Mouse (Mus musculus): ENCODE data around the gene Nmral1.
"Not testable (repeated sequence)": the region's sequence is repeated elsewhere in the genome, so short reads cannot be mapped to it uniquely, and the experiment has no call there.

Gene Nmral1

DNA sequence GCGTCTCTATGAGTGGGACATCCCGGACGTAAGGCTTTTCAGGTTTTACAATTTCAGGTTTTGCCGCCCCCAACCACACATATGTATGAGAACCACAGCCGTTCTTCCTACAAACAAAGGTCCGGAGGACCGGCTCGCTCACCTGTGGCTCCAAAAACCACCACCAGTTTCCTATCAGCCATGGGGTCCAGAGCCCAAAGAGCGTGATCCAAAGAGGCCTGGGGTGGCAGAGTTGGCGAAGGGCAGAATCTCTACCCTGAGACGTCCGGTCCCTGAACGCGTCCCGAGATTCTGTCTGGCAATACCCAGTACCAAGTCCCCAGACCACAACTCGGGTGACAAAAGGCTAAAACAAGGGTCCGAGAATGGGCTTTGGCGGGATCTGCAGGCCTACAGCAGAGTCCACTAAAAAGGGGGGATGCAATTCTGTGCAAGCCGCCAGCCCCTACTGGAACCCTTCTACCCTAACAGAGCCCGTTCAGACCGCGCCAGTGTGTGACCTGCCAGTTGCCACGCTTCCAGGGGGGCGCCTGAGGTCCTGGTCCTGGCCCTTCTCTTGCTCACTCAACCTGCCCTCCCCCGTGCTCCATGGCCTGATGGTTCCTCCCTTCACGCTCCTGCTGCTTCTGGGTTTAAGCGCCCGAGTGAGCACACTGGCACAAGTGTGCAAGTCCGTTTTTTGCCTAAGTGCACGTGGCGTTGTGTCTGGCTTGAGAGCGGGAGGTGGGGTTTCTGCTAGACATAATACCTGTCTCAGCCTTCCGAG lies at the start of gene Nmral1:
TSS of gene Nmral1 (minus strand) at position 604 of the 766 bp plus-strand sequence.
- DNase-seq: peak; percentile 73

DNA sequence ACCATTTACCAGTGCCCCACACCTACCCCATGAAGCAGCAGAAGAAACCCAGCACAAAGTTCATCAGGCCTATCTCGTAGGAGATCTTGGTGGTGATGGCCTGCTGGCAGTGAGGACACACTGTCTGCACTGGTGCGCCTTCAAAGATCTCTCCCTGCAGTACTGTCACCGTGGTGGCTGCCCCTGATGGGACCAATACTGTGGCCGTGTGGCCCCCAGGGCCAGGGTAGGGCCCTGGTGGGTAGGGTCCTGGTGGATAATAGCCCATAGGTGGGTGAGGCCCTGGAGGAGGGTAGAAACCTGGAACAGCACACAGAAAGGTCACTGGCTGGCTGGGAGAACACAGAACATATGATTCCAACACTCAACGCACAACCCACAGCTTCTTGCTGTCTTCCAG lies 49.6 kb upstream of the Nmral1 start:
- no peak for DNase-seq

DNA sequence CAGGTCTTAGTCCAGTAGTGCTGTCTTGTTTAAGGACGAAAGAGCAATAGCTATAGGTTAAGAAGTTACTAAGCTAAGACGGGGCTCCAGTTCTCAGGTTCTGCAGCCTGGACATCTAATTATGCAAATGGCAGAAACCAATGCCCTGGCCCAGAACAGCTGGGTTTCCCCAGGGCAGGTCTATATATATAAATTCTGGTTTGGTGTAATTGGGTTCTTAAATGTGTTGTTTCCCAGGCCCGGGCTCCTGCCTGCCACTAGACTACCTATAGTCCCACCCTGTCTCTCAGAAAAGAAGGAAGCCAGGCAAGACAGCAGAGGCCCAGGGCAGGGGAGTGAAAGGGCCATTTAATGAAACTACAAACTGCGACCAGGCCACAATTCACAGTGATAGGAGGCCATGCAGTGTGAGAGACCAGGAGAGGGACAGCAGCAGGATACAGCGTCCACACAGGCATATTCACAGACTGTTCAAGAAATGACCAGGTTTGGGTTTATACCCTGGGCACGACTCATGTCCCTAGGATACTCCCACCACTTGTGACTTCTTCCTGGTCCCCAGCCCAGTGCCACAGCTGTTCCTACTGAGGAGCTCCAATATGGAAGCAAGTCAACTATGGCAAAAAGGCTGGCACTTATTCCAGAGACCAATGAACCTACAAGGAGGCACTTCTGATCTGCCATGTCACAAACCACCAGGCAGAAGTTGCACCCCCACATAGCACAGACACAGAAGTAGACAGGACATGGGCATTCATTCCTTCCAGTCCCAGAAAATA lies 48.0 kb upstream of the Nmral1 start:
- DNase-seq: no peak

DNA sequence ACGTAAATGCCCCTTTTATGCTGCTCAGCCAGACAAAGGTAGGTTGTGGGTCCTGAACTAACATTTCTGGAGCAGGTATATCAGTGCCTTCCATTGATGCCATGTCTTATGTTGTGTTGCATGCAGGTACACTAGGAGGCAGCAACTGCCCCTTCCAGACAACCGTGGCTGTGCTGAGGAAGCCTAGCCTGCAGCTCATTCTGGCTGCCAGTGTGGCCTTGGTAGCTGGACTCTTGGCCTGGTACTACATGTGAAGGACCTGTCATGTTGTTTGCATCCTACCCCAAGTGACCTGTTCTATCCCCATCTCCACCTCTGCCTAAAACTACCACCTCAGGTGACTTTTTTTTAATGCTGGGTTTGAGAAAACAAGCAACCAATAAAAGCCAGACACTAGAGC lies 46.7 kb upstream of the Nmral1 start:
- DNase-seq: no peak

DNA sequence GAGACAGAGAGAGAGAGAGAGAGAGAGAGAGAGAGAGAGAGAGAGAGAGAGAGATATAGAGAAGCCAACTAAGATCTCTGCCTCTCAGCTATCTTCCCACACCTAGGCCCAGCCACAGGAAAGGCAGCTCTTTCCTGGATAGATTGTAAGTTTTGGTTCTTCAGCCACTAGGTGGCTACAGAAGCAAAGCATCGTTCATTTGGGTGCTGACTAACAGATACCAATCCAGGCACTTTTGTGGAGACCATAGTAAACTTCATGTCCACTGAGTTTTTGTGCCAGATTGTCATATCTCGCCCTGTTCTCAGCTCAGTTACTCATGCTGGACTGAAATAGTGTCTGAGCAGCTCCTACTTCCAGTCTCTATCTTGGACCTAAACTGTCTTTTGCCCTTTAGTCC lies 44.1 kb upstream of the Nmral1 start:
- peak; percentile 58 for DNase-seq

DNA sequence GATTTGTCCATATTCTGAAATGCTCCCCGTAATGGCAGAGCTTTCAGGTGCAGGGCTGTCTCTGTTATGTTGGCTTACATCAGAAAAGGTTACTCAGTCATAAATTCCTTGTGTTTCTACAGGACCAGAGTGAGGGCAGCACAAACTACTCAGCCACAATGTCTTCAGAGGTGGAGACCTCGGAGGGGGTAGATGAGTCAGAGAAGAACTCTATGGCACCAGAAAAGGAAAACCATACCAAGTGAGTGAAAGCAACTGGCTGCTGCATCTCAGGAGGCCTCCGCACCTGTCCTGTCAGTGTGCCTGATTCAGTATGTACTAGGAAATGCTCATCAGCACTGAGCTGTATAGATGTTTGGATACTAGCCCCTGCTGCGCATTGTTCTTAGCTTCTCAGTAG lies 43.3 kb upstream of the Nmral1 start:
- DNase-seq: no peak

DNA sequence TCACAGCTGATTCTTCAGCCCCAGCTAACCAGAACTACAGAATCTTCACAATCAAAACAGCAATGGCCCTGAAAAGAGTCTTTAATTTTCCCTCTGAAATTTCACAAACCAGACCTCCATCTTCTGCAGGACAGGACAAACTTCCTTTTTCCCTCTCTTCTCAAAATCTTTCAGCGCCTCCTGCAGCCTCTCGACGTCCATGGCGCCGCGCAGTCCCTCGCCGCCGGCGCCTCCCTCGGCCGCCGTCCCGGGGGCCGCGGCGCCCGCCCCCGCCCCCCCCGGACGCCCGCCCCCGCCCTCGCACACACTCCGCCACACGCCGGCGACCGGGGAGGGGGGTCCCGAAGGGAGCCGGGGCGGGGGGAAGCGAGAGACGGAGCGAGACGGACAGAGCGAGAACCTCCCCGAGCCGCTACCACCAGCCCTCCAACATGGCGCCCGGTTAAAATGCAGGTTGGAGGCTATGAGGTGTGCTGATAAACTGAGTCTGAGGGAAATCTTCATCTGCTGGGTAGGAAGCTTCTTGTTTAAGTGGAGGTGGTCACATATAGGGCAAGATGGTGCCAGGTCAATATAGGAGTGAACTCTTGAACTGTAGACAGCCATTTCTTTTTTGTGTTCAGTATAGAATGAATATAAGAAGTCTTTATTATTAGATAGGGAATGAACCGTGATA lies 37.6 kb upstream of the Nmral1 start:
- not testable (repeated sequence) for DNase-seq

DNA sequence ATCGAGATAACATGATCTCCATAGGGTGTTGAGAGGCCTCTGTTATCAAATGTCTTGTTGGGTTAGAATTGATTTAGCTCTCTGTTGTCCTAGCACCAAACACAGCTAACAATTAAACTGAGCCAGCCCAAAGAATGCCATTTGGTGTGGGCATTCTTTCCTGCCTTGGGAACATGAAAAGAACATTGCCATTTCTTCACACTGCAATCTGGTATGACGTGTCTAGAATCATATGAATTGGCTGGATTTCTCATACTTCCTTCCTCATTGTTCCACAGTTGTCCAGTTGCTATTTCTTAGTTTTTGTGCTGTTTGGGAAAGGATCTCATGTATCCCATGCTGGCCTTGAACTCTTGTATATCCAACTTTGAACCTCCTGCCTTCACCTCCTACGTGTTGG lies 34.9 kb upstream of the Nmral1 start:
- no peak for DNase-seq

DNA sequence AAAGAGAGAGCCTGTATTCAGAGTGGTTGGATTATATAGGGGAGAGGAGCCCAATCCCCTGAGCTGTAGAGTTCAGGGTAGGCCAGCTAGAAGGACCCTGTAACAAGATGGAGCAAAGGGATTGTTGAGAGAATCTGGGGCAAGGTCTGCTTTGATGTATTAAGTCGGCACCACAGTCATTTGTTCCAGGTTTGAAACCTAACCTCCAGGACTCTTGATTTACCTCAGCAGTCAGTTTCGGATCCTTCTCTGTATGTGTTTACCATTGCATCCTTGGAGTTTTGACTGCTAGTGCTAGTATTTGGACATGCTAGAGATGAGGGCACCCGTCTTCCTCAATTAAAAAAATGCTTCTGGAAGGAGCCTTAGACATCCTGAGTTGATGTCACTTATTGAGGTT lies 33.0 kb upstream of the Nmral1 start:
- DNase-seq: no peak

DNA sequence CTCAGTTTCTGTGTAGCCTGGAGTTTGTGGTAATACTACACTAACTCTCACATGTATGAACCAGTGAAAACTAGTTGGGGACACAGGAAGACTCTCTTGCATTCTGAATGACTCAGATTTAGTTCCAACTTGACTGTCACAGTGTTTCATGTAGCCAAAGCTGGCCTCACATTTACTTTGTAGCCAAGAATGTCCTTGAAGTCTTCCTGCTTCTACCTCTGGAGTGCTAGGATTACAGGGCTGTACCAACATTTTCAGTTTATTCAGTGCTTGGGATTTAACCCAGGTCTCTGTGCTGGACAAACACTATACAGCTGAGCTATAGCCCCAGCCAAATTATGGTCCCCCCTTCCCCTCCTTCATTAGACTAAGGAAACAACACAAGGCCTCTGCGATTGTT lies 23.0 kb upstream of the Nmral1 start:
- DNase-seq: no peak

DNA sequence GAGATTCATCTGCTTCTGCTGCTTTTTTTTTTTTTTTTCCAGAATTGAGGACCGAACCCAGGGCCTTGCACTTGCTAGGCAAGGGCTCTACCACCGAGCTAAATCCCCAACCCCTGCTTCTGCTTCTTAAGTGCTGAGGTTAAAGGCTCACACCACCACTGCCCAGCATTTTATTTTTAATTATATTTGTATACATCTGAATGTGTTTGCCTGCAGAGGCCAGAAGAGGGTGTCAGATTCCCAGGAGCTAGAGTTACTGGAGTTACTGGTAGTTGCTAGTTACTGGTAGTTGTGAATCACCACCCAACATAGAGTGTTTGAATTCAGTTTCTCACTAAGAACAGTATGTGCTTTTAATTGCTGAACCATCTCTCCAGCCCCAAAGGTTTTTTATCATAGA lies 20.8 kb upstream of the Nmral1 start:
- no peak for DNase-seq

DNA sequence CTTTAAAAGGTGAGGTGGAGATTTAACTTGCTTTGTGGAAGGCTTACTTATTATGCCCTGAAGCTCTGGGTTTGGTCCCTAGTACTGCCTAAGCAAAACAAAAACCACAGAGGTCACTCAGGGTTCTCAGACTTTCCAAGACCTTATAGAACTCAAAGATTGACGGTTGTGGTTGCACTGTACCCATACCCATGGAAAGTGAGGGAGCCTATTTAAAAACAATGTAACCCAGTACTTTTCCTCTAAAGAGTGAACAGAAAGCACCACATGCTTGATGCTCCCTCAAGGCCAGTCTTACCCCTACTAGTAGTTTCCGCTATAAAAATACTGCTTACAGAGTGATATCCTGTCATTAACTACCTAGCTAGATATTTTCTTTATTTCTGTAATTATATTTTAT lies 17.1 kb upstream of the Nmral1 start:
- DNase-seq: no peak

DNA sequence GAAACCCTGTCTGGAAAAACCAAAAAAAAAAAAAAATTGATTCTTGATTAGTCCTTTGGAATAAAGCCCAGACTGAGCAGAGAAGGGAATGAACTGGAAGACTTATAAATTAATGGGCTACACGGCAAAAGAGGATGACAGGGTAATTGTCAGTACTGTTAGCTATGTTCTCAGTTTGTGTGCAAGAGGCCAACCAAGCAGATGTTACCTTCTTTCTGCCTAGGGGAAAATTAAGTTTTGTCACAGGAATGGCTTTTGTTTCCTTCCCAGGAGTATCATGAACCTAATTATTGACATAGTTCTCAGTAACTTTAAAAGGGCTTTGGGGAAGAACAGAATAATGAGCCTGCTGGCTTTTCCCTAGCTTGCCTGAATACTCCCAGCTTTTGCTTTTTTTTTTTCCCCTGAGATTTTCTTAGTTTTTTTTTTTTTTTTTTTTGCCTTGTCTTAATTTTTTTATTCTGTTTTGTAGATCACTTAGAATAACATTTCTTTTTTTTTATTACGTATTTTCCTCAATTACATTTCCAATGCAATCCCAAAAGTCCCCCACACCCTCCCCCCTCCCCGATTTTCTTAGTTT lies 11.7 kb upstream of the Nmral1 start:
- DNase-seq: no peak

DNA sequence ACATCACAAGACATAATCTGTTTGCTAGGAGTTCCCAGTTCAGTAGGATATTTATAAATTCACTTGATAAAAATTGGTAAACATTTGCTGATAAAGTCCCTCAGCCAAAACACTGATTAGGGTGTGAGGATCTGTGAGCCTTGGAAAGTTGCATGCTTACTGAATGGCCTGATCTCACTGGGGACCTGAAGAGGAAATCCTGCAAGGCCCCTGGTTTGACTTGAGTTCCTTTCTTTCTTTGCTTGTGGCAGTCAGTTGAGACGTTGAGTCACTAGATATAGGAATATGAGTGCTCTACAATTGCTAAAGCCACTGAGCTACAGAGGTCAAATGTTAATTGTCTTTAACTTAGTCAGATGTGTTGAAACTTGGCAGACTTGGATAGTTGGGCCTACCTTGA lies 8.8 kb upstream of the Nmral1 start:
- DNase-seq: peak; percentile 25

DNA sequence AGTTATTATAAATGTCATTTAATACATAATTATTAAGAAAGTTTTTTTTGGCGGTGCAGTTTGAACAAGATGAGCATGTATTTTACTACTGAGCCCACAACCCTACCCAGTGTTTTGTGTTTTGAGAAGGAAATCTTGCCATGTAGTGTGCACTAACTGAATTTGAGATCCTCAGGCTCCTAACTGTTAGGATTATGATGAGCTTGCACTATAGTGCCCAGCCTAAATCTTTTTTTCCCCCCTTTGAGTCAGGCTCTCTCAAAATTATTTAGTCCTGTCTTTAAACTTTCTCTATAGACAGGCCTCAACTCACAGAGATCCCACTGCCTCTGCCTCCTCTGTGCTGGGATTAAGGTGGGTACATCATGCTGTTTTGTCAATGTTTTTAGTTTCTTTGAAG lies 8.4 kb upstream of the Nmral1 start:
- no peak for DNase-seq

DNA sequence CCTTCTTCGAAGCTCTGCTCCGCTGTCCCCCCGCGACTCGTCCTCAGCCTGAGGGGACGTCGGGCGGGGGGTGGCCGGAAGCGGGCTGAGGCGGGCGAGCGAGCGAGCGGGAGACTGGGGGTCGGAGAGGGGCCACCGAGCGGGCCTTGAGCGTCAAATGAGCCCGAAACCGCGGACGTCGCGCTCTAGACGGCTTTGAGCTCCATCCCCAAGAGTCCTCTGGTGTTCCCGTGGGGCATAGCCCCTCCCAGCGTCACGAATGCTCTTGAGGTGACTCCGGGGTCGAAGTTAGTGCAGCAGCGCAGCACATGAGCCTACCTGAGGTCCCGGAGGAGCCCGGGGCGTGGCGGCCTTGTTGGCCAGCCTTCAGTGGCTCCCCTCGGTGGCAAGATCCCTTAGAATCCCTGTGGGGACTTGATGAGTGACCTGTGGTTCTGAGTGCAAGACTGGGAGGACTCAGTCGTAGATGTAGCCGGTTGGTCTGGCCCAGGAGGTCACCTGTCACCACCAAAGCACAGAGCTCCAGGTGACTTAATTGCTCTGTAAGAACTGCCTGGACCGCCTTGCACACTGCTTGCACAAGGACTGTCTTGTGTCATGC lies 7.5 kb upstream of the Nmral1 start:
- DNase-seq: no peak

DNA sequence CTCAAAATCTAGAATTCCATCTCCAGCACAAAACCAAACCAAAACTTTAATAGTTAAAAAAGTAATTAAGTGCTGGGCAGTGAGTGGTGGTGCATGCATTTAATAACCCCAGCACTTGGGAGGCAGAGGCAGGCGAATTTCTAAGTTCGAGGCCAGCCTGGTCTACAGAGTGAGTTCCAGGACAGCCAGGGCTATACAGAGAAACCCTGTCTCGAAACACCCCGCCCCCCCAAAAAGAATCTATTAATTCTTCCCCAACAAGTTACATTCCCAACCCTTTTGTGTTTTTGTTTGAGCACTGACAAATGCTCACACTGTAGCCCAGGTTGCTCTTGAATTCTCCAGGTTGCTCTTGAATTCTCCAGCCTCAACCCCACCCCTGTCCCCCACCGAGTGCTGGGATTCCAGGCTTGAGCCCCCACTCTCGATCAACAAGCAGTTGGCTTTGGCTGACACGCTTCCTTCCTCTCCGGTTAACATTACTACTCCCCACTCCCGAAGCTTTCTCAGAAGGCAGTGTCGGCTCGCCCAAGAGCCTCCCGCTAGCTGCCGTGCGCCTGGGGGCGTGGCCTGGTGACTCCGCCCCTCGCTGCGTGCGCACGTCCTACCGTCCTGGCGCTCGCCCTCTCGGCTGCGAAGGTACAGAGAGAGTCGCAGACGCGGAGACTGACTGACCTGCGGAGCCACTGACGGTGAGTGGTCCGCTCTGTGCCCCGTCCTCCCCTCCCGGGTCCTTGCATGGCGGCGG lies 6.8 kb upstream of the Nmral1 start, which contains the start of gene Hmox2:
TSS of gene Hmox2 (plus strand) at position 582 of the 748 bp plus-strand sequence.
- DNase-seq: peak; percentile 96

DNA sequence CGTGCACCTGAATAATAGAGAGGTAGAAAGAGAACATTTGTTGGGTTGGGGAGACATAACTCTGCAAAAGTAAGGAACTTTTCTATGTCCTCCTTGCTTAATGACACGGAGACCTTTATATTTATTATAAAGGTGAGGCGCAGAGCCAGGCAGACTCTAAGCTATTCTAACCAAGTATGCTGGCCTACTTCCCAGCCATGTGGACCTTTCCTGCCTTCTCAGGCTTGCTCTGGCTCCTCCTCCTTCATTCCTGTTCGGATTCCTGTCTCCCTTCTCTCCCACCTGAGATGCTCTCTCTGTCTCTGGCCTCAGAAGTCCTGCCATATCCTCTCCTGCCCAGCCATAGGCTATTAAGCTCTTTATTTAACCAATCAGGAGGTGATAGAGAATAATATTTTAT lies 6.1 kb upstream of the Nmral1 start:
- peak; percentile 28 for DNase-seq

DNA sequence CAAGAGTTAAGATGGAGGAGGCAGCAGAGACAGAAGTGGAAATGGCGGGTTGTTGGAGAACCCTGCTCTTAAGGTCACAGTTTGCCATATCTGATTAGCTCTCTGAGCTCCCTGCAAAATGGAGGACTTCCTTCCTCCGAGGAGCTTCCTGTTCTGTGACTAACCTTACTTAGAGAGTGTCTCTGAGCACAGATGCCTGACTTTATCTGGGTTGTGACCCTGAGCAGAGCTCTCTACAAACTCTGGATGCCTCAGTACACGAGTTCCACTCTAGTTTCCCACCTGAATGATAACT lies 3.7 kb upstream of the Nmral1 start:
- DNase-seq: no peak

DNA sequence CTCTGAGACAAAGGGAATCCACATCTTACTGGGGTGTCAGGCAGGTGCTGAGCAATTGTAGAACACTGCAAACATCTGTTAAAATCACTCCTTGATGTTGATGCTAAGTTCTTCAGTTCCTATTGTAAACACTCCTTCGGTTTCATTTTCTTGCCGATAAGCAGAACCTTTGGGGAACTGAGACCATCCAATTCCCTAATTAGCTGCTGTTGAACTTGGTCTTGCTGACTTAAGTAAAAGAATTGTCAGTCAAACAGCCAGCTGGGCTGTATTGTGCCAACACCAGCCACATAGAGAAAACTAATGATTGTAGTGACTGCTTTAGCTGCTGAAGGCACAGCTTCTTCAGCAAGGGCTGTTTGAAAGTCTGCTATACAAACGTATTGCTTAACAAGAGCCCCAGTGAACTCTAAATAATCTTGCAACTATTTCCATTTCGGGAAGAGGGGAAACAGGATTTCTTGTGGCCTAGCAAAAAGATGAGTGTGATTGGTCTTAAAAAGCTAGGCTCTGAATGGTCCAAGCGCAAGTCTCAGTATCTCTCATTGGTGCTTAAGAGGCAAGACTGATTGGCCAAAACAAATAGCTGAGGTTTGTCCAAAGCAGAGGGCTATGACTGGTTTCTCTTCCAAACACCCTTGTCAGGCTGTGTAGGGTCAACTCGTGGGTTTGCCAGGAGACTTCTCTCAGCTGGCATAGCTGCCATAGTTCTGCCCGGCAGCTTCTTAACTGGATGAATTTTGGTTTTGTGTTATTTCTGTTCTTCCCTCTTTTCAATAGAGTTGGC lies 3.2 kb upstream of the Nmral1 start:
- no peak for DNase-seq

DNA sequence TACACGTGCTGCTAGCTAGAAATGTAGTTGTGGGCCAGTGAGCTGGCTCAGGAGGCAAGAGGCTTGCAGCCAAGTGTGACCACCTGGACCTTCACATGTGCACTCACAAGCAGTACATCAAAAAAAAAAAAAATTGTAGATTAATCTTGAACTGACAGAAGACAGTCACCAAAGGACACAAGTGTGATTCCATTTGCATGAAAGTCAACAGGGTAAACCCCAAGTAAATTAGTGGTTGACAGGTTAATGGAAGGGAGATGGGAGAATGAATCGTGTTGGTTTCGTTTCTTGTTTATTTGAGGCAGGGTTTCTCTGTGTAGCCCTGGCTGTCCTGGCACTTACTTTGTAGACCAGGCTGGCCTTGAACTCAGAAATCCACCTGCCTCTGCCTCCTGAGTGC lies 1.3 kb downstream of the Nmral1 start:
- DNase-seq: no peak

All from kidney, postnatal 14 days (tissue).